Mouse (Mus musculus) neural tube, embryonic 10.5 days (tissue): ENCODE measurements around the gene Hsd3b2.
"Not testable (repeated sequence)": the region's sequence is repeated elsewhere in the genome, so short reads cannot be mapped to it uniquely, and the experiment has no call there.

Experiments used
- DNase-seq: peaks from one replicate; pipeline ENCODE4 v3.0.0-alpha.2; 2017; ENCODE audit warnings: low spot score; ENCODE audit errors: extremely low spot score

Hsd3b2 gene

GRCm38 (mm10) chr3:98724376-98724775, at the start of gene Hsd3b2:
Gene Hsd3b2 (minus strand): TSS chr3:98724543.
- DNase-seq: no peak

GRCm38 (mm10) chr3:98764155-98764554, 39.8 kb upstream of the Hsd3b2 start:
- no peak for DNase-seq

GRCm38 (mm10) chr3:98756836-98757235, 32.5 kb upstream of the Hsd3b2 start:
- DNase-seq: no peak

- DNase-seq: no peak
Measured at GRCm38 (mm10) chr3:98752171-98752570, 27.8 kb upstream of the Hsd3b2 start.

- not testable (repeated sequence) for DNase-seq
Measured at GRCm38 (mm10) chr3:98741043-98741442, 16.7 kb upstream of the Hsd3b2 start.

- no peak for DNase-seq
Measured at GRCm38 (mm10) chr3:98734340-98734739, 10.0 kb upstream of the Hsd3b2 start.

GRCm38 (mm10) chr3:98733724-98734123, 9.4 kb upstream of the Hsd3b2 start:
- no peak for DNase-seq

- no peak for DNase-seq
Measured at GRCm38 (mm10) chr3:98726281-98726680, 1.9 kb upstream of the Hsd3b2 start.

- DNase-seq: no peak
Measured at GRCm38 (mm10) chr3:98720740-98721139, 3.6 kb downstream of the Hsd3b2 start.

GRCm38 (mm10) chr3:98682401-98682800, 41.9 kb downstream of the Hsd3b2 start:
- no peak for DNase-seq

GRCm38 (mm10) chr3:98680786-98681185, 43.6 kb downstream of the Hsd3b2 start:
- no peak for DNase-seq
